Mouse (Mus musculus) stomach, embryonic 15.5 days (tissue): ENCODE results near the gene Hcfc2. TPM values are rescaled to one million over a fixed set of nuclear protein-coding genes. Genes with fewer than 3 reads are reported as not detected.

Experiments
- ATAC-seq: fragments of 200-750 bp; cut with Nextera tagmentation; 2 replicates; pipeline ENCODE4 v1.8.0; 2017; ENCODE audit warnings: low read depth, moderate number of reproducible peaks, moderate TSS enrichment; ENCODE audit not compliant: insufficient read depth, low FRiP score
- H3K27ac ChIP-seq: fragments of 300-500 bp; sonication (generic); 2 replicates; pipeline ENCODE4 v1.5.1; 2015; ENCODE audit warnings: mild to moderate bottlenecking, inconsistent platforms
- H3K27me3 ChIP-seq: fragments of 300-500 bp; sonication (generic); replicated peaks from 2 replicates; pipeline ENCODE4 v1.6.1; 2015; ENCODE audit warnings: inconsistent platforms
- H3K36me3 ChIP-seq: fragments of 300-500 bp; sonication (generic); 2 replicates; pipeline ENCODE4 v1.6.1; 2015; ENCODE audit warnings: inconsistent platforms
- H3K4me1 ChIP-seq: fragments of 300-500 bp; sonication (generic); 2 replicates; pipeline ENCODE4 v1.6.1; 2015; ENCODE audit warnings: inconsistent platforms
- H3K4me2 ChIP-seq: fragments of 300-500 bp; sonication (generic); 2 replicates; pipeline ENCODE4 v1.6.1; 2015; ENCODE audit warnings: mild to moderate bottlenecking, inconsistent platforms
- H3K4me3 ChIP-seq: fragments of 300-500 bp; sonication (generic); replicated peaks from 2 replicates; pipeline ENCODE4 v1.5.1; 2015; ENCODE audit warnings: inconsistent platforms
- H3K9ac ChIP-seq: fragments of 300-500 bp; sonication (generic); 2 replicates; pipeline ENCODE4 v1.6.1; 2015; ENCODE audit warnings: inconsistent platforms
- H3K9me3 ChIP-seq: fragments of 300-500 bp; sonication (generic); 2 replicates; pipeline ENCODE4 v1.6.1; 2016; ENCODE audit warnings: inconsistent platforms
- WGBS: fragments of 180-500 bp; shearing (Covaris S2); methylation state at CpG from one replicate; pipeline ENCODE4 v1.1.7; 2015; 5-methylcytosine and 5-hydroxymethylcytosine counted together
- polyA plus RNA-seq: library from polyadenylated mRNA; unstranded; fragments of >200 nt; fragmentation: Nextera tagmentation; extraction: Ambion mirVana; gene quantifications from 2 replicates; pipeline ENCODE4 v1.2.1, GENCODE M21; 2015

Gene Hcfc2
- polyA plus RNA-seq, result 35.0 and 39.5 TPM in 2 replicates

DNA sequence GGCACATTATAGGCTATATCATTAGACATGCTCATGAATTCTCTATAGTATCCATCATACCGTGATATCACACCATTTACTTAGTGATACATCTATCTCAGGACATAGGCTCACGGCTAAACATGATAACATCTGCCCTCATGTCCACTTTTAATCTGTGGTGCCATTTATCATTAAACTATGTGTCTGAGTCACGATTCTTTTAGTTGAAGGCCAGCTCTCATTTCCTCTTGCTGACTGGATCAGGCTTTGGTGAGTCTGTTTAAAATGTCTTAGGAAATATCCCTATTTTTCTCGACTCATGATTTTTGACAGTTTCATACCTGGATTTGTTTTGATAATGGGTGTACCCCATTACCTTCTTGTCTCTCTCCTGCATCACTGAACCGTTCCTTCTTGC, at the start of gene Hcfc2:
Gene Hcfc2, plus strand, starts transcription at position 205 of the 400 bp plus-strand sequence.
- Histone ChIP-seq H3K4me1 (peaks cover 13% of the 10 kb centered on the region), H3K4me2 (no peak within 1 kb of the TSS), H3K27ac (no peak within 1 kb of the TSS), H3K9ac (no peak within 1 kb of the TSS), H3K4me3 (no peak within 1 kb of the TSS), H3K36me3 (no peaks in the 10 kb centered on the region), H3K27me3 (no peaks in the 10 kb centered on the region), H3K9me3 (no peaks in the 10 kb centered on the region)
- 63% methylated on average over 5 of the region's 5 CpGs for WGBS
- no peak for ATAC-seq

DNA sequence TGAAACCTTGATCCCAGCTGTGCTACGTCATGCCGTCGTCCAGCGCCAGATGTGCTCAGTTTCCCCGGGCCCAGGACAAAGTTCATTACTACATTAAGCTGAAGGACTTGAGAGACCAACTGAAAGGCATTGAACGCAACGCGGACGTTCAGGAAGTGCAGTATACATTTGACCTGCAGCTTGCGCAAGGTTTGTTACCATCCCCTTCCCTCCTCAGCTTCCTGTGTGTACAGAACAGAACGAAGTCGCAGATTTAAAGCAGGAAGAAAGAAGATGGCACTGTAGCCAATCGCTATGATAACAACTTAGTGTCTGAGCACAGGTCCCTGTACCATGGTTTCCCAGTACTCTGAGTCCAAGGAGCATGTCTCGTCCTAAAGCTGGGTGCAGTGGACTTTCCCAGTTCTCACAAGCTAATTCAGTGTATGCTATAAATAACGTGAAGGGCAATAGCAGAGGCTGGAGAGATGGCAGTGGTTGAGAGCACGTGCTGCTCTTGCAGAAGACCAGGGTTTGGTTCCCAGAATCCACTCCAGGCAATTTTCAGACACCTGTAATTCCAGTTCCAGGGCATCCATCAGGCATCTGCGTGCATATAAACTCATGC, 48.7 kb upstream of the Hcfc2 start:
- Histone ChIP-seq H3K9me3 (no peaks in the 10 kb centered on the region), H3K4me3 (no peak overlapping the region), H3K4me1 (no peaks in the 10 kb centered on the region), H3K36me3 (peaks cover 39% of the 10 kb centered on the region), H3K27ac (no peak overlapping the region), H3K4me2 (no peak overlapping the region), H3K9ac (no peak overlapping the region), H3K27me3 (no peaks in the 10 kb centered on the region)
- ATAC-seq, result no peak
- 73% methylated on average over 17 of the region's 17 CpGs for whole genome bisulfite sequencing

DNA sequence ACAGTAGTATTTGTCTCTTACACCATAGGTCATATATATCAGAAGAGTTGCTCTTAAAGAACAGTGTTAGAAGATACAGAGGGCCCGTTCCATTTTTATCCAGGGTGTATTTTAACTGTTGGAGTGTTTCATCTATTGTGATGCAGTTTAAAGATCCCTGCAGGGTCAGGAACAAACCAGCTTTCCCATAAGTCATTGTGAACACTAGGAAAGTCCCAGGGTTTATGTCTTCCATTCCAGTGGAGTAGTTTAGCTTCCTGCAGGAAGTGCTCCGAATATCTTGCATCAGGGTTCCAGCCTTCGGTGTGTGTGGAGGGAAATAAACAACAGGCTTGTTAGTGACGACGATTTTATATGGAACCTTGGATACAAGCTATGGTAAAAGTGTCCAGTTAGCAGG, 44.7 kb upstream of the Hcfc2 start:
- Histone ChIP-seq H3K27ac (no peak overlapping the region), H3K4me3 (no peak overlapping the region), H3K9ac (no peak overlapping the region), H3K9me3 (no peaks in the 10 kb centered on the region), H3K27me3 (no peaks in the 10 kb centered on the region), H3K36me3 (peaks cover 20% of the 10 kb centered on the region), H3K4me2 (no peak overlapping the region), H3K4me1 (no peaks in the 10 kb centered on the region)
- no peak for ATAC-seq
- 85% methylated on average over 5 of the region's 5 CpGs for WGBS

DNA sequence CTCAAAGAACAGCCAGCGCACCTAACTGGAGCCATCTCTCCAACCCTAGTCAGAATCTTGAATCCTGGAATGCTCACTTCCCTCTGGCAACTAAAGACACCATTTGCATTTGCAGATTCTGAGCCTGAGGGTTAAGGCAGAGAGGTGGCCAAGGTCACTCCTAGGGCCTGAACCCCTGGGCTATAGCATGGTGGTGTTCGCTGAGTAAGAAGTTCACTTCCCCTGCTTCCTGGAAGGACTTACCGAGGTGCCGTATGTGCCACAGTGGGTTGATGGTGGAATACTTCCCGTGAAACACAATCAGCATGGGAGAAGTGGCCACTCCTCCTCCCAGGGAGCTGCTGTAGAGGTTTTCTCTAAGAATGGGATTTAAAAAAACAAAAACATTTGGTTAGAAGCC, 43.3 kb upstream of the Hcfc2 start:
- Histone ChIP-seq H3K9me3 (no peaks in the 10 kb centered on the region), H3K4me1 (no peaks in the 10 kb centered on the region), H3K27me3 (no peaks in the 10 kb centered on the region), H3K36me3 (peaks cover 13% of the 10 kb centered on the region; the same call in 1 of the 2 replicates), H3K4me3 (no peak overlapping the region), H3K9ac (no peak overlapping the region), H3K4me2 (no peak overlapping the region), H3K27ac (no peak overlapping the region)
- no peak for ATAC-seq
- 72% methylated on average over 5 of the region's 5 CpGs for WGBS

DNA sequence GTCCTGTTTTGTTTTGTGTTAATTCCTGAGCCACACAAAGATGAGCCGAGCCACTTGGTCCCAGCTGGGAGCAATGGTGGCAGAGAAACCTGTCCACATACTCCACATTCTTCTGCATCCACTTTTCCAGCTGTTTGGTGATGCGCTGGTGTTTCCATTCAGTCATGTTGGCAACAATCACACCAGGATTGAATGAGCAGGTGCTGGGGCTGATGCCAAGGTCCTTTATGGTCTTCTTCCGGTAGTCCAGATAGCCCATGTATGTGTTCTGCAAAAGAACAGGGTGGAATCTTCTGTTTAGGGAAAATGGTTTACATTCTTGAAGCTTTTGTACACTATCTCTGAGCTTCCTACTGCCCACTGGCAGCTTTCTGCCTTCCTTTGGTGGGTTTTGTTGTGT, 41.4 kb upstream of the Hcfc2 start:
- ATAC-seq, result no peak
- Histone ChIP-seq H3K9ac (no peak overlapping the region), H3K4me3 (no peak overlapping the region), H3K4me2 (no peak overlapping the region), H3K36me3 (peaks cover 7% of the 10 kb centered on the region; the same call in 1 of the 2 replicates), H3K27ac (no peak overlapping the region), H3K27me3 (no peaks in the 10 kb centered on the region), H3K4me1 (no peaks in the 10 kb centered on the region), H3K9me3 (no peaks in the 10 kb centered on the region)
- WGBS, result 82% methylated on average over 3 of the region's 3 CpGs

DNA sequence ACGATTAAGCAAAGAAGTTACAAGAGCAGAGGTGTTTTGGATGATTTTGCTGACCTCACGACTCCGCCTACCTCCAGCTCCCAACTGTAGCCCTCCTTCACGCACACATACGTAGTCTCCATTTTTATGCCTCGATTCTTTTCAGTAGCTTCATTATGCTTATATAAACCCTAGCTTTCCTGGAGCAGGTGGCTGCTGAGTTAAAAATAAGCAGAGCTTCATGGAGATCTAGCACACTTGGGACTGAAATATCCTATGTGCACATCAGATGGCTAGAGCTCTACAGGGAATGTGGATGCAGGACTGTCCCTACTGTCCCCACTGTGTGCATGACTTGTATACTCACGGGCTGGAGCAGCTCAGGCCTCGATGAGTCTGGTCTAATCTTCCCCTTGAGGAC, 34.1 kb upstream of the Hcfc2 start:
- no peak overlapping the region for H3K9ac ChIP-seq
- no peaks in the 10 kb centered on the region for H3K27me3 ChIP-seq
- no peak overlapping the region for H3K4me3 ChIP-seq
- WGBS, result 84% methylated on average over 8 of the region's 8 CpGs
- H3K27ac ChIP-seq, result no peak overlapping the region
- H3K4me2 ChIP-seq, result no peak overlapping the region
- no peaks in the 10 kb centered on the region for H3K36me3 ChIP-seq
- no peak for ATAC-seq
- H3K9me3 ChIP-seq, result no peaks in the 10 kb centered on the region
- H3K4me1 ChIP-seq, result no peaks in the 10 kb centered on the region

DNA sequence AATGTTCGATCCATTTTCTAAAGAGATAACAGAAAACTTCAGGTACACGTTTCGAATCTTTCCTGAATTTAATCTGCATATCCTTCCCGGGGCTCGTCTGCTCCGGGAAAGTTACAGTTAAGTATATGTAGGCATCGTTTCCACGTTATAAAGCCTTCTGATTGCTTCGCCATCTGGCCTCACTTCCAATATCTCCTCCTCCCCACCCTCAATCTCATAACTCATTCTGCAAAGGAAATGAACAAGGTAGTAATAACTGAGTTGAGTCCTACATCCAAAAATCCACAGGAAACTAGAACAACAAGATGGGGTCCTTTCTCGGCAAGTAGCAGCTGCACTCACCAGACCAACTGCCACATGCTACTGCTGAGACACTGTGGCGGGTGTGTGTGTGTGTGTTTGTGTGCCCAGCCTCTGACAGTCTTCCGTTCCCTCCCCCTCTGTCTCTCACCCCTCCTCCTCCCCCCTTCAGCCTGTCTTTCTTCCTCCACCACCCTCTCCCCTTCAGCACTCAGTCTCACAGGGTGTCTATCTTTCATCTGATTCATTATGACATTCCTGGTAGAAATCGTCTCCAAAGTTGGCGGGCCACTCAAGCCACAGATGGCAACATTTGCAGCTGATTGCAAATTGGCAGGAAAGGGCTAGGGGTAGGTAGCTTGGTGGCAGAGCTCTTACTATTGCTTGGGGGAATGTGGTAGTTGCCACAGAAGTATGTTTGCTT, 33.5 kb upstream of the Hcfc2 start:
- 75% methylated on average over 14 of the region's 14 CpGs for WGBS
- H3K4me3 ChIP-seq, result no peak overlapping the region
- H3K9me3 ChIP-seq, result no peaks in the 10 kb centered on the region
- no peak for ATAC-seq
- H3K27ac ChIP-seq, result no peak overlapping the region
- H3K4me2 ChIP-seq, result no peak overlapping the region
- no peaks in the 10 kb centered on the region for H3K27me3 ChIP-seq
- no peaks in the 10 kb centered on the region for H3K36me3 ChIP-seq
- H3K9ac ChIP-seq, result no peak overlapping the region
- no peaks in the 10 kb centered on the region for H3K4me1 ChIP-seq

DNA sequence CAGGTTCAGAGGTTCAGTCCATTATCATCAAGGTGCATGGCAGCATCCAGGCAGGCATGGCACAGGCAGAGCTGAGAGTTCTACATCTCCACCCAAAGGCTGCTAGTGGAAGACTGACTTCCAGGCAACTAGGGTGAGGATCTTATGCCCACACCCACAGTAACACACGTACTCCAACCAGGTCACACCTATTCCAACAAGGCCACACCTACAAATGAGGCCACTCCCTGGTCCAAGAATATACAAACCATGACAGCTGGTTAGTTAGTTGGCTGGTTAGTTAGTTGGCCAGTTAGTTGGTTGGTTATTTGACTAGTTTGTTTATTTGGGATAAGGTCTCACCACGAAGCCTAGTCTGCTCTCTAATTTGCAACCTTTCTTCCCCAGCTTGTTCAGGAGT, 32.7 kb upstream of the Hcfc2 start:
- H3K9me3 ChIP-seq, result no peaks in the 10 kb centered on the region
- ATAC-seq, result no peak
- no peaks in the 10 kb centered on the region for H3K36me3 ChIP-seq
- H3K4me1 ChIP-seq, result no peaks in the 10 kb centered on the region
- no peak overlapping the region for H3K27ac ChIP-seq
- no peak overlapping the region for H3K4me3 ChIP-seq
- WGBS, result 79% methylated on average over 2 of the region's 2 CpGs
- no peaks in the 10 kb centered on the region for H3K27me3 ChIP-seq
- H3K9ac ChIP-seq, result no peak overlapping the region
- H3K4me2 ChIP-seq, result no peak overlapping the region

DNA sequence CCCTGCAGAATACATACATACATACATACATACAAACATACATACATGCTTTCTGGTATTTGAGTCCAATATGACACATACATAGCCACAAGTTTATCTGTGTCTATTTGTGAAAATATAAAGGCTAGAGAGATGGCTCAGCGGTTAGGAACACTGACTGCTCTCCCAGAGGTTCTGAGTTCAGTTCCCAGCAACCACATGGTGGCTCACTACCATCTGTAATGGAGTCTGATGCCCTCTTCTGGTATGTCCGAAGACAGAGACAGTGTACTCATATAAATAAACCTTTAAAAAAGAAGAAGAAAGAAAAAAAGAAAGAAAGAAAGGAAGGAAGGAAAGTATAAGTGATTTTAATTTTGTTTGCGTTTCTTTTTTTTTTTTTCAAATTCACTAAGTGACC, 30.0 kb upstream of the Hcfc2 start:
- no peaks in the 10 kb centered on the region for H3K27me3 ChIP-seq
- H3K4me1 ChIP-seq, result no peaks in the 10 kb centered on the region
- H3K27ac ChIP-seq, result no peak overlapping the region
- ATAC-seq, result no peak
- 56% methylated on average over 3 of the region's 3 CpGs for WGBS
- H3K36me3 ChIP-seq, result no peaks in the 10 kb centered on the region
- H3K9me3 ChIP-seq, result no peaks in the 10 kb centered on the region
- no peak overlapping the region for H3K4me3 ChIP-seq
- no peak overlapping the region for H3K4me2 ChIP-seq
- no peak overlapping the region for H3K9ac ChIP-seq

DNA sequence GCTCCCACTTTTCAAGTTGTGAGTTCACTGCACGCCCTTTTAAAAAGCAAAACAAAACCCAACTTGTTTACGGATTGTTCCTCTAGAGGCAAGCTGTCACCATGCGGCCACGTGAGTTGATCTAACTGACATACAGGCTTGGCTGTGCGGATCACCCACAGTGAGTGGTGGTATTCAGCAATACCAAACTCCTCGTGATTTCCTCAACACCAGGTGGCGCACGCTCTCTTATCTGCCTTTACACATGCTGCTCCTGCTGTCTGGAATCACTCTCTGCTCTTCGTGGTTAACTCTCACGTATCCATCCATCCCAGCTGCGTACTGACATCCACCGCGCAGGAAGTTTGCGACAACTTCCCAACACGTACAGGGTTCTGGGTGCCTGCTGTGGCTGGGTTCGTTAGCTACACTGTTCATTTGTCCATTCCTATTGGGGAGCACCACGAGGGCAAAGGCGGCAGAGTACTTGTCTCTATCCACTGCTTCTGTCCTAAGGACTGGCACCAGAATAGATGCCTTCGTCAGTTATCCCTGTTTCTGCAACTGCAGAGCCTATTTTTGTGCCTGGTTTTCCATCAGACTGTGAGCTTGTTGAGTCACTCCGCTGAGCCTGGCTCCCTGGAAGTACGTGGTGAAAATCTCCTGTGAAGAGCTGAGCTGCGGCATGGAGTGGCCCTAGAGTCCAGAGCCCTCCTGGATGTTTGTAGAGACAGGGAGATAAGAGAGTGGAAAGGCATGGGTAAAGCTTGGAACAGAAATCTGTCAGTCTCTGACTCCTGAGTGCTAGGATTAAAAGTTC, 29.3 kb upstream of the Hcfc2 start:
- no peak overlapping the region for H3K9ac ChIP-seq
- peak; percentile 75; the same call in 1 of the 2 replicates for ATAC-seq
- H3K27me3 ChIP-seq, result no peaks in the 10 kb centered on the region
- no peaks in the 10 kb centered on the region for H3K36me3 ChIP-seq
- 16% methylated on average over 22 of the region's 22 CpGs for WGBS
- H3K4me2 ChIP-seq, result peak overlapping the region; percentile 42
- no peaks in the 10 kb centered on the region for H3K4me1 ChIP-seq
- no peaks in the 10 kb centered on the region for H3K9me3 ChIP-seq
- H3K27ac ChIP-seq, result no peak overlapping the region
- no peak overlapping the region for H3K4me3 ChIP-seq

DNA sequence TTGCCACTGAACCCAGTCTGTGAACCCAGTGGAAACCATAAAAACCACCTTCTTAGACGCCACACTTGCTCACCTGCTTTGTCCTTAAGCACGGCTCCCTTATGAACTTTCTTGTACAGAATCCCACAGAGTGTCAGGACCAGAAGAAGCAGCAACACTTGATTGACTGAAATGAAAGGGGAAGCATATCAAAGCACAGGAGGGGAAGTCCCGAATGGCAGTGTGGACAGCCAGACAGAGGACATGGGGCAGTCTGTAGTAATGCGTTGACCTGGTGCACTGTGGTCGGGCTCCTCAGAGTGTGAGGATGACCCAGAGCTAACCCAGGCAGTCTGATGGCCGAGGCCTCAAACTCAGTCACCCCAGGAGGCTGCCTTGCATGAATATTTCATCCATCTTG, 25.8 kb upstream of the Hcfc2 start:
- Histone ChIP-seq H3K36me3 (no peaks in the 10 kb centered on the region), H3K9me3 (no peaks in the 10 kb centered on the region), H3K9ac (no peak overlapping the region), H3K4me2 (no peak overlapping the region), H3K27ac (no peak overlapping the region), H3K27me3 (no peaks in the 10 kb centered on the region), H3K4me1 (no peaks in the 10 kb centered on the region), H3K4me3 (no peak overlapping the region)
- ATAC-seq, result no peak
- WGBS, result 72% methylated on average over 6 of the region's 6 CpGs

DNA sequence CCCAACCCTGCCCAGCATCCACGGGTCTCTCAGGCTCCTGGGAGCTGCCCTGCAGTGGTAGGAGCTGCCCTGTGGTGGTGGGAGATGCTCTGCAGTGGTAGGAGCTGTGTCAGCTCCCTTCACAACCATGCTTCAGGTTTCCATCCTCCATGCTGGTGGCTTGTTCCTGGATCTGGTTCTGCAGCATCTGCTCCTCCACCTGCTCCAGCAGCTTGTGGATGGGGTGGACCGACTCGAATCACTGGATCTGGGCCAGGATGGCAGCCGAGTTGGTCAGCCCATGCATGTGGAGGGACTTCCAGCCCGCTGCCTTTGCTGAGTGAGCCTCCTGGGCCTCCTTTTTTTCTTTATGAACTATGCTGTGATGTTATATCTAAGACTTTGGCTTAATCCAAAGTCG, 19.0 kb upstream of the Hcfc2 start:
- H3K4me3 ChIP-seq, result no peak overlapping the region
- H3K36me3 ChIP-seq, result no peaks in the 10 kb centered on the region
- no peaks in the 10 kb centered on the region for H3K9me3 ChIP-seq
- no peaks in the 10 kb centered on the region for H3K4me1 ChIP-seq
- no peak overlapping the region for H3K4me2 ChIP-seq
- no peak overlapping the region for H3K27ac ChIP-seq
- no peak overlapping the region for H3K9ac ChIP-seq
- 78% methylated on average over 6 of the region's 6 CpGs for WGBS
- no peak for ATAC-seq
- no peaks in the 10 kb centered on the region for H3K27me3 ChIP-seq
